ENCODE assay signal across 14 mouse cellular contexts in the genomic region with DNA sequence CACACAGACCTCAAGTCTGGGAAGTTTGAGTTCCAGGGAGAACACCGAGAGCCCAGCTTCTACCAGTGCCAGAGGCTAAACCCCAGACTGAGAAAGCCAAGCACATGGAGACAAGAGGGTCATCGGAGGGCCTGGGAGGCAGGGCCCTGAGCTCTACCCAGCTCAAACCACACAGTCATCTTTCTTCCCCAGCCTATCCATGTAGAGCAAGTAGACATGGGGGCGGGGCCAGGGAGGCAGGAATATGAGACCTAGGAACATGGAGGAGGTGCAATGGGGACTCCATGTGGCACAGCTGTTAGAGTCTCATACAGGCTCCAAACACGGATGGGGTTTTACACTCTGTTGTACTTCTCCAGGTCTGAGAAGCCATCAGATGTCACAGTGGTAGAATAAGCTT. TPM values are rescaled to one million over a fixed set of nuclear protein-coding genes. Genes with fewer than 3 reads are reported as not detected.
DNase-seq lines count a peak whose midpoint lies in the region; ATAC-seq lines count a peak whose summit lies in the region.
"Had no signal": no experiment of that assay in that cellular context is flagged by ENCODE, and none has a peak within 500 bp of the region (broad histone marks: within the 10 kb centered on the region; RNA-seq: fewer than 3 reads in every experiment).

No protein-coding gene starts in this region.

- H3K4me3 ChIP-seq in midbrain, embryonic 10.5 days = no peak overlapping the region
- H3K4me3 ChIP-seq in midbrain, embryonic 14.5 days (replicated peaks; ENCODE audit: low read depth, low read length) = no peak overlapping the region
- H3K4me3 ChIP-seq in limb, embryonic 11.5 days (ENCODE audit: low read depth, low read length) = no peak overlapping the region

- peak; percentile 49 for DNase-seq in adrenal gland, postnatal 14 days
- DNase-seq in adrenal gland, adult 8-10 months = no peak
- no peak for DNase-seq in midbrain, embryonic 10.5 days (ENCODE audit: low spot score)
- no peak for DNase-seq in midbrain, embryonic 14.5 days
- peak; percentile 63 for DNase-seq in limb, embryonic 11.5 days (ENCODE audit: low spot score)
- DNase-seq in right cerebral cortex, postnatal 10 days (ENCODE audit: low spot score in 2 of 2) = no peak
- DNase-seq in heart, postnatal 36 days = no peak
- DNase-seq in heart, adult 8-10 months (ENCODE audit: low spot score) = no peak
- DNase-seq: forebrain, postnatal 0 days; spleen, adult 18-20 months had no signal

- H3K27ac ChIP-seq in midbrain, embryonic 10.5 days (replicated peaks) = peak overlapping the region; percentile 38
- H3K27ac ChIP-seq in midbrain, embryonic 14.5 days (replicated peaks; ENCODE audit: low read depth, low read length) = no peak overlapping the region
- H3K27ac ChIP-seq in limb, embryonic 11.5 days (replicated peaks; ENCODE audit: low read depth, low read length) = no peak overlapping the region

- peaks cover 41% of the 10 kb centered on the region for H3K4me1 ChIP-seq in midbrain, embryonic 10.5 days
- no peaks in the 10 kb centered on the region for H3K4me1 ChIP-seq in midbrain, embryonic 14.5 days (ENCODE audit: control insufficient read depth, insufficient read depth, low read length)
- 0 out of 2 replicates have a peak, but pooled peaks cover 3% of the 10 kb centered on the region for H3K4me1 ChIP-seq in limb, embryonic 11.5 days (ENCODE audit: control insufficient read depth, insufficient read depth, low read length)

- H3K4me2 ChIP-seq in midbrain, embryonic 14.5 days (ENCODE audit: low read length) = no peak overlapping the region
- H3K4me2 ChIP-seq in limb, embryonic 11.5 days (ENCODE audit: low read depth, severe bottlenecking) = no peak overlapping the region

- no peak overlapping the region for H3K9ac ChIP-seq in midbrain, embryonic 14.5 days (replicated peaks; ENCODE audit: low read length)
- H3K9ac ChIP-seq in limb, embryonic 11.5 days (ENCODE audit: low read length) = no peak overlapping the region
- H3K9ac ChIP-seq: forebrain, postnatal 0 days had no signal

- H3K27me3 ChIP-seq in midbrain, embryonic 10.5 days (ENCODE audit: low read depth, poor library complexity, severe bottlenecking) = no peaks in the 10 kb centered on the region
- no peaks in the 10 kb centered on the region for H3K27me3 ChIP-seq in midbrain, embryonic 14.5 days (ENCODE audit: control insufficient read depth, insufficient read depth, low read length)
- H3K27me3 ChIP-seq in limb, embryonic 11.5 days (ENCODE audit: control insufficient read depth, insufficient read depth, low read length) = no peaks in the 10 kb centered on the region

- H3K9me3 ChIP-seq in midbrain, embryonic 10.5 days (replicated peaks) = no peaks in the 10 kb centered on the region
- no peaks in the 10 kb centered on the region for H3K9me3 ChIP-seq in midbrain, embryonic 14.5 days (ENCODE audit: control insufficient read depth, low read length)
- no peaks in the 10 kb centered on the region for H3K9me3 ChIP-seq in limb, embryonic 11.5 days (ENCODE audit: control insufficient read depth, low read length)

- no peak for ATAC-seq in midbrain, embryonic 14.5 days (ENCODE audit: low FRiP score, low TSS enrichment)
- ATAC-seq in limb, embryonic 11.5 days (ENCODE audit: insufficient number of reproducible peaks, low FRiP score, low TSS enrichment, low read depth) = peak; percentile 72; the same call in 1 of the 2 replicates
- ATAC-seq: forebrain, postnatal 0 days; midbrain, embryonic 16.5 days had no signal

- intact Hi-C loops in heart, postnatal 36 days (cut with DNase I) = no loop called here

- 64% methylated on average over 4 of the region's 4 CpGs for WGBS in midbrain, embryonic 10.5 days
- 77% methylated on average over 4 of the region's 4 CpGs for WGBS in midbrain, embryonic 14.5 days
- 59% methylated on average over 4 of the region's 4 CpGs for WGBS in limb, embryonic 11.5 days

- H3K36me3 ChIP-seq in midbrain, embryonic 10.5 days = no peaks in the 10 kb centered on the region
- H3K36me3 ChIP-seq in midbrain, embryonic 14.5 days (ENCODE audit: control insufficient read depth, insufficient read depth, low read length) = no peaks in the 10 kb centered on the region
- no peaks in the 10 kb centered on the region for H3K36me3 ChIP-seq in limb, embryonic 11.5 days (ENCODE audit: control insufficient read depth, insufficient read depth, low read length)

RNA-seq across cellular contexts. Expression of gene Ubxn10, which starts 8.9 kb away (rescaled TPM):
- 0.89 and 1.1 TPM in 2 replicates for total RNA-seq in adrenal gland, postnatal 14 days (2021)
- 1 to 10 TPM; 1.0 to 3.9 (median 2.3) TPM for total RNA-seq in adrenal gland, adult 8-10 months (2022)
- polyA plus RNA-seq in midbrain, embryonic 10.5 days (2016; fragmentation: Nextera tagmentation; extraction: Ambion mirVana) = 1.8 and 2.1 TPM in 2 replicates
- 3.0 and 3.9 TPM in 2 replicates for polyA plus RNA-seq in midbrain, embryonic 14.5 days (2014; fragmentation: Nextera tagmentation; extraction: Ambion mirVana)
- 1.9 and 2.3 TPM in 2 replicates for polyA plus RNA-seq in limb, embryonic 11.5 days (2014; fragmentation: Nextera tagmentation; extraction: Ambion mirVana)
- 1 to 10 TPM; 1.5 to 3.1 TPM for total RNA-seq in heart, postnatal 36 days (2021)
- total RNA-seq in heart, adult 8-10 months (2022) = 1 to 10 TPM; 2.3 to 3.3 (median 2.8) TPM
- total RNA-seq: MEL had no signal

RNA-seq across cellular contexts. Expression of gene Pla2g2f, which starts 11.5 kb away (rescaled TPM):
- total RNA-seq in adrenal gland, postnatal 14 days (2021) = 13.7 and 14.3 TPM in 2 replicates
- 10 to 100 TPM; 27.9 to 46.9 (median 39.1) TPM for total RNA-seq in adrenal gland, adult 8-10 months (2022)
- 0.47 and 0.62 TPM in 2 replicates for polyA plus RNA-seq in midbrain, embryonic 10.5 days (2016; fragmentation: Nextera tagmentation; extraction: Ambion mirVana)
- polyA plus RNA-seq in midbrain, embryonic 14.5 days (2014; fragmentation: Nextera tagmentation; extraction: Ambion mirVana) = 0.13 TPM in 1 of 2 replicates, not detected in the other
- polyA plus RNA-seq in limb, embryonic 11.5 days (2014; fragmentation: Nextera tagmentation; extraction: Ambion mirVana) = 0.09 and 0.14 TPM in 2 replicates
- total RNA-seq in heart, postnatal 36 days (2021) = under 1 TPM in 1 of 2 experiments, not detected in 1; 0.24 TPM
- under 1 TPM; 0.34 to 0.63 (median 0.55) TPM for total RNA-seq in heart, adult 8-10 months (2022)
- total RNA-seq: forebrain, postnatal 0 days; liver, adult 2 months; MEL had no signal
- polyA plus RNA-seq: forebrain, postnatal 0 days; liver, adult 2 months; midbrain, embryonic 16.5 days had no signal

RNA-seq across cellular contexts. Expression of gene Pla2g2c, which starts 21.3 kb away (rescaled TPM):
- total RNA-seq in adrenal gland, postnatal 14 days (2021) = not detected in 2 replicates
- under 1 TPM in 3 of 4 experiments, not detected in 1; 0.52 to 0.81 (median 0.68) TPM for total RNA-seq in adrenal gland, adult 8-10 months (2022)
- 0.62 and 0.70 TPM in 2 replicates for polyA plus RNA-seq in midbrain, embryonic 10.5 days (2016; fragmentation: Nextera tagmentation; extraction: Ambion mirVana)
- polyA plus RNA-seq in midbrain, embryonic 14.5 days (2014; fragmentation: Nextera tagmentation; extraction: Ambion mirVana) = 0.83 and 0.94 TPM in 2 replicates
- polyA plus RNA-seq in limb, embryonic 11.5 days (2014; fragmentation: Nextera tagmentation; extraction: Ambion mirVana) = 0.27 and 1.1 TPM in 2 replicates
- under 1 TPM in 1 of 2 experiments, not detected in 1; 0.31 TPM for total RNA-seq in heart, postnatal 36 days (2021)
- total RNA-seq in heart, adult 8-10 months (2022) = under 1 TPM in 2 of 4 experiments, not detected in 2; 0.17 to 0.19 TPM
- total RNA-seq: liver, adult 2 months; MEL had no signal
- polyA plus RNA-seq: heart, embryonic 16.5 days; liver, adult 2 months had no signal

RNA-seq across cellular contexts. Expression of gene Pla2g2d, which starts 29.7 kb away (rescaled TPM):
- total RNA-seq in adrenal gland, postnatal 14 days (2021) = 1.1 and 10.7 TPM in 2 replicates
- 1 to 10 TPM; 1.8 to 4.1 (median 2.8) TPM for total RNA-seq in adrenal gland, adult 8-10 months (2022)
- polyA plus RNA-seq in midbrain, embryonic 10.5 days (2016; fragmentation: Nextera tagmentation; extraction: Ambion mirVana) = 0.56 and 0.78 TPM in 2 replicates
- 0.43 TPM in 1 of 2 replicates, not detected in the other for polyA plus RNA-seq in midbrain, embryonic 14.5 days (2014; fragmentation: Nextera tagmentation; extraction: Ambion mirVana)
- not detected in 2 replicates for polyA plus RNA-seq in limb, embryonic 11.5 days (2014; fragmentation: Nextera tagmentation; extraction: Ambion mirVana)
- total RNA-seq in heart, postnatal 36 days (2021) = under 1 TPM; 0.30 to 0.36 TPM
- 1 to 10 TPM in 2 of 4 experiments, under 1 TPM in 1, not detected in 1; 0.44 to 1.9 (median 1.2) TPM for total RNA-seq in heart, adult 8-10 months (2022)
- total RNA-seq: liver, adult 2 months; MEL had no signal
- polyA plus RNA-seq: heart, embryonic 16.5 days; liver, adult 2 months had no signal

Comparison
In these comparisons a context has a peak if more than half of its experiments do, and no peak if none do; other contexts are left out.
1. DNase-seq: peak in adrenal gland, postnatal 14 days (single experiment) and limb, embryonic 11.5 days (single experiment); none in adrenal gland, adult 8-10 months (single experiment), midbrain, embryonic 10.5 days (single experiment), midbrain, embryonic 14.5 days (single experiment), right cerebral cortex, postnatal 10 days (0 of 2), heart, postnatal 36 days (0 of 2) and heart, adult 8-10 months (single experiment).